ENCODE assay signal across 9 mouse cellular contexts in the genomic region with DNA sequence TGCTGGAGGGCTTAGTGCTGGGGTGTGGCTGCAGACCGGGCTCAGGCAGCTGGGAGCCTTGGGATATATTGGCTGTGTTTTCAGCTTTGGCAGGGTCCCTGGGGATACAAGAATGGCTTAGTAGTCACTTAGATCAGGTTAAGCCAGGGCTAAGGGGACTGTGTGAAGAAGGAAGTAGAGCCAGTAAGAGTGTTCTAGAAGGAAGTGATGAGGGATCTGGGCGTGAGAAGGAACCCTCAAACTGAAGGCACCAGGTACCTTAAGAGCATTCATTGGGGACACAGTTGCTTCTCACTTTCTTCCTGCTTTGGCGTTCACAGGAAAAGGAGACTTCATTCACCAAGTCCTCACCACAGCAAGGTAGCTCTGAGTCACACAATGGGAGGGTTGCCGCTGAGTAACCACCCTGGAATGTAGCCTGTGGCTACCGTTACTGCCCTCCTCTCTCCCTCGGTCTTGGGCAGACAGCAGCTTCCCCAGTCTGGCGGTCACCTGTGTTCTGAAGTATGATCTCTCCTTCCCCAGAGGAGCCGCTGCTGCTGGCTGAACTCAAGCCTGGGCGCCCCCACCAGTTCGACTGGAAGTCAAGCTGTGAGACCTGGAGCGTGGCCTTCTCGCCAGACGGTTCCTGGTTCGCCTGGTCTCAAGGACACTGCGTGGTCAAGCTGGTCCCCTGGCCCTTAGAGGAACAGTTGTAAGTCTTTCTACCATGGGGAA. TPM values are rescaled to one million over a fixed set of nuclear protein-coding genes. Genes with fewer than 3 reads are reported as not detected.
DNase-seq lines count a peak whose midpoint lies in the region; ATAC-seq and TF ChIP-seq lines count a peak whose summit lies in the region.
"Had no signal": no experiment of that assay in that cellular context is flagged by ENCODE, and none has a peak within 500 bp of the region (broad histone marks: within the 10 kb centered on the region; RNA-seq: fewer than 3 reads in every experiment).

No protein-coding gene starts in this region.

- H3K27ac ChIP-seq in heart, postnatal 0 days (ENCODE audit: low read depth), result peak overlapping the region; percentile 36
- H3K27ac ChIP-seq: embryonic facial prominence, embryonic 13.5 days had no signal

- H3K9me3 ChIP-seq in heart, postnatal 0 days (replicated peaks; ENCODE audit: control insufficient read depth, low read length), result no peaks in the 10 kb centered on the region
- H3K9me3 ChIP-seq: embryonic facial prominence, embryonic 13.5 days had no signal

- ATAC-seq in heart, postnatal 0 days (ENCODE audit: insufficient read depth, low read depth), result no peak

- TF ChIP-seq CTCF in heart, postnatal 0 days (IDR thresholded peaks at IDR 0.05; ENCODE audit: low read depth), result no peak

- intact Hi-C loops in left cerebral cortex, postnatal 14 days (cut with DNase I), result no loop called here

- H3K36me3 ChIP-seq in heart, postnatal 0 days (replicated peaks; ENCODE audit: control insufficient read depth, insufficient read depth, low read length), result peaks cover 39% of the 10 kb centered on the region

- TF ChIP-seq EP300 in heart, postnatal 0 days (IDR thresholded peaks at IDR 0.05; ENCODE audit: low read depth), result no peak

- peak; percentile 38 to 46 for DNase-seq in cerebellum, adult 18-20 months
- DNase-seq in cerebellum, postnatal 4 days (ENCODE audit: low spot score in 2 of 2), result no peak
- peak; percentile 62 for DNase-seq in MN1 (ENCODE audit: low spot score)
- no peak for DNase-seq in heart, postnatal 0 days (ENCODE audit: low spot score)
- peak; percentile 25 for DNase-seq in lung, postnatal 10 days
- DNase-seq in right cerebral cortex, adult 2 months (ENCODE audit: low spot score in 2 of 2), result no peak
- no peak for DNase-seq in spleen, adult 18-20 months
- no peak for DNase-seq in left cerebral cortex, postnatal 14 days (ENCODE audit: low spot score in 2 of 2)

- H3K9ac ChIP-seq in heart, postnatal 0 days (replicated peaks; ENCODE audit: low read depth, low read length), result no peak overlapping the region; the same call in 1 of the 2 replicates
- H3K9ac ChIP-seq: embryonic facial prominence, embryonic 13.5 days had no signal

- WGBS in heart, postnatal 0 days, result 37% methylated on average over 15 of the region's 15 CpGs

- H3K27me3 ChIP-seq in heart, postnatal 0 days (ENCODE audit: control insufficient read depth, insufficient read depth, low read length), result no peaks in the 10 kb centered on the region
- H3K27me3 ChIP-seq: embryonic facial prominence, embryonic 13.5 days had no signal

- no peak overlapping the region for H3K4me2 ChIP-seq in heart, postnatal 0 days (ENCODE audit: low read depth, low read length)
- H3K4me2 ChIP-seq: embryonic facial prominence, embryonic 13.5 days had no signal

- H3K4me3 ChIP-seq in heart, postnatal 0 days (ENCODE audit: low read depth, low read length), result no peak overlapping the region
- H3K4me3 ChIP-seq: embryonic facial prominence, embryonic 13.5 days had no signal

- H3K4me1 ChIP-seq in heart, postnatal 0 days (ENCODE audit: control insufficient read depth, insufficient read depth), result peaks cover 59% of the 10 kb centered on the region

RNA-seq across cellular contexts. Expression of gene Wsb2, which starts 6.1 kb away (rescaled TPM):
- total RNA-seq in heart, postnatal 0 days (2014; rRNA removed; ENCODE audit: low replicate concordance), result 137 and 139 TPM in 2 replicates
- 77.4 and 83.2 TPM in 2 replicates for polyA plus RNA-seq in heart, postnatal 0 days (2015; fragmentation: Nextera tagmentation; extraction: Ambion mirVana)
- total RNA-seq in left cerebral cortex, postnatal 14 days (2021), result 100 to 1,000 TPM; 387 to 415 TPM

RNA-seq across cellular contexts. Expression of gene Rfc5, which starts 25.6 kb away (rescaled TPM):
- 19.8 and 36.3 TPM in 2 replicates for total RNA-seq in heart, postnatal 0 days (2014; rRNA removed; ENCODE audit: low replicate concordance)
- 19.2 and 19.4 TPM in 2 replicates for polyA plus RNA-seq in heart, postnatal 0 days (2015; fragmentation: Nextera tagmentation; extraction: Ambion mirVana)
- total RNA-seq in left cerebral cortex, postnatal 14 days (2021), result 10 to 100 TPM; 20.2 to 25.5 TPM

RNA-seq across cellular contexts. Expression of gene Vsig10, which starts 44.3 kb away (rescaled TPM):
- 11.6 and 13.1 TPM in 2 replicates for total RNA-seq in heart, postnatal 0 days (2014; rRNA removed; ENCODE audit: low replicate concordance)
- 7.0 and 7.2 TPM in 2 replicates for polyA plus RNA-seq in heart, postnatal 0 days (2015; fragmentation: Nextera tagmentation; extraction: Ambion mirVana)
- 1 to 10 TPM; 2.9 to 3.0 TPM for total RNA-seq in left cerebral cortex, postnatal 14 days (2021)

RNA-seq across cellular contexts. Expression of gene Ksr2, which starts 50.6 kb away (rescaled TPM):
- under 0.01 TPM in 1 of 2 replicates, not detected in the other for total RNA-seq in heart, postnatal 0 days (2014; rRNA removed; ENCODE audit: low replicate concordance)
- polyA plus RNA-seq in heart, postnatal 0 days (2015; fragmentation: Nextera tagmentation; extraction: Ambion mirVana), result 0.01 TPM in 1 of 2 replicates, not detected in the other
- total RNA-seq in left cerebral cortex, postnatal 14 days (2021), result 10 to 100 TPM; 36.5 to 39.7 TPM

Comparison
In these comparisons a context has a peak if more than half of its experiments do, and no peak if none do; other contexts are left out.
1. DNase-seq: peak in cerebellum, adult 18-20 months (2 of 2), MN1 (single experiment) and lung, postnatal 10 days (single experiment); none in cerebellum, postnatal 4 days (0 of 2), heart, postnatal 0 days (single experiment), right cerebral cortex, adult 2 months (0 of 2), spleen, adult 18-20 months (0 of 2) and left cerebral cortex, postnatal 14 days (0 of 2).